Mouse (Mus musculus) hindbrain, embryonic 12.5 days (tissue): ENCODE data around the gene Tenm3. TPM values are rescaled to one million over a fixed set of nuclear protein-coding genes. Genes with fewer than 3 reads are reported as not detected.

Experiments
- ATAC-seq: fragments of 200-750 bp; cut with Nextera tagmentation; 2 replicates; pipeline ENCODE4 v1.8.0; 2017; ENCODE audit warnings: moderate TSS enrichment; ENCODE audit not compliant: low FRiP score
- H3K27ac ChIP-seq: fragments of 300-500 bp; sonication (generic); 2 replicates; pipeline ENCODE4 v1.5.1; 2016; ENCODE audit warnings: mild to moderate bottlenecking
- H3K27me3 ChIP-seq: fragments of 300-500 bp; sonication (generic); 2 replicates; pipeline ENCODE4 v1.6.1; 2016; ENCODE audit warnings: mild to moderate bottlenecking
- H3K36me3 ChIP-seq: fragments of 300-500 bp; sonication (generic); 2 replicates; pipeline ENCODE4 v1.6.1; 2016; ENCODE audit warnings: mild to moderate bottlenecking
- H3K4me1 ChIP-seq: fragments of 300-500 bp; sonication (generic); 2 replicates; pipeline ENCODE4 v1.6.1; 2016
- H3K4me2 ChIP-seq: fragments of 300-500 bp; sonication (generic); replicated peaks from 2 replicates; pipeline ENCODE4 v1.6.1; 2016; ENCODE audit warnings: mild to moderate bottlenecking
- H3K4me3 ChIP-seq: fragments of 300-500 bp; sonication (generic); 2 replicates; pipeline ENCODE4 v1.5.1; 2016; ENCODE audit warnings: mild to moderate bottlenecking
- H3K9ac ChIP-seq: fragments of 300-500 bp; sonication (generic); 2 replicates; pipeline ENCODE4 v1.6.1; 2016; ENCODE audit warnings: mild to moderate bottlenecking, moderate library complexity
- H3K9me3 ChIP-seq: fragments of 300-500 bp; sonication (generic); replicated peaks from 2 replicates; pipeline ENCODE4 v1.6.1; 2016; ENCODE audit warnings: mild to moderate bottlenecking
- WGBS: fragments of 180-500 bp; shearing (Covaris S2); methylation state at CpG from one replicate; pipeline ENCODE4 v1.1.7; 2016; 5-methylcytosine and 5-hydroxymethylcytosine counted together
- polyA plus RNA-seq: library from polyadenylated mRNA; unstranded; fragments of >200 nt; fragmentation: Nextera tagmentation; extraction: Ambion mirVana; gene quantifications from 2 replicates; pipeline ENCODE4 v1.2.1, GENCODE M21; 2016

Tenm3 gene
- polyA plus RNA-seq, 1 experiment from 2014 or later = 52.8 TPM

- Histone ChIP-seq H3K4me3 (no peak overlapping the region), H3K4me2 (no peak overlapping the region), H3K27me3 (no peaks in the 10 kb centered on the region), H3K27ac (no peak overlapping the region), H3K9me3 (no peaks in the 10 kb centered on the region), H3K4me1 (no peaks in the 10 kb centered on the region), H3K36me3 (peaks cover 14% of the 10 kb centered on the region), H3K9ac (no peak overlapping the region)
- no peak for ATAC-seq
- 97% methylated on average over 2 of the region's 2 CpGs for WGBS
These were observed 599.9 kb downstream of the Tenm3 start for GRCm38 (mm10) chr8:48243876-48244275.

- Histone ChIP-seq H3K4me2 (no peak overlapping the region), H3K36me3 (peaks cover 42% of the 10 kb centered on the region), H3K9ac (no peak overlapping the region)
These were observed 602.7 kb downstream of the Tenm3 start for GRCm38 (mm10) chr8:48240917-48241531.

GRCm38 (mm10) chr8:48236968-48237367 lies 606.8 kb downstream of the Tenm3 start:
- WGBS = 92% methylated on average over 5 of the region's 5 CpGs
- Histone ChIP-seq H3K27me3 (no peaks in the 10 kb centered on the region), H3K36me3 (peaks cover 62% of the 10 kb centered on the region), H3K9ac (no peak overlapping the region), H3K4me3 (no peak overlapping the region), H3K9me3 (no peaks in the 10 kb centered on the region), H3K27ac (no peak overlapping the region), H3K4me2 (no peak overlapping the region), H3K4me1 (no peaks in the 10 kb centered on the region)
- ATAC-seq = no peak

More at GRCm38 (mm10) chr8:48240917-48241531, 602.7 kb downstream of the Tenm3 start:
- Histone ChIP-seq H3K27ac (no peak overlapping the region), H3K9me3 (no peaks in the 10 kb centered on the region), H3K4me3 (no peak overlapping the region), H3K27me3 (no peaks in the 10 kb centered on the region), H3K4me1 (no peaks in the 10 kb centered on the region)
- WGBS = 77% methylated on average over 6 of the region's 6 CpGs
- no peak for ATAC-seq

GRCm38 (mm10) chr8:48232927-48233326 lies 610.8 kb downstream of the Tenm3 start:
- Histone ChIP-seq H3K27me3 (no peaks in the 10 kb centered on the region), H3K4me3 (no peak overlapping the region), H3K9ac (no peak overlapping the region), H3K4me2 (no peak overlapping the region), H3K4me1 (no peaks in the 10 kb centered on the region), H3K36me3 (peaks cover 67% of the 10 kb centered on the region), H3K27ac (no peak overlapping the region), H3K9me3 (peaks cover 11% of the 10 kb centered on the region; the same call in 1 of the 2 replicates)
- 80% methylated on average over 7 of the region's 7 CpGs for WGBS
- ATAC-seq = no peak

- no peak for ATAC-seq
These were observed 611.9 kb downstream of the Tenm3 start for GRCm38 (mm10) chr8:48231882-48232281.

GRCm38 (mm10) chr8:48231389-48231788 lies 612.4 kb downstream of the Tenm3 start:
- no peak overlapping the region for H3K4me3 ChIP-seq
- H3K4me1 ChIP-seq = no peaks in the 10 kb centered on the region
- 80% methylated on average over 9 of the region's 9 CpGs for WGBS
- ATAC-seq = no peak
- H3K36me3 ChIP-seq = peaks cover 53% of the 10 kb centered on the region
- H3K9ac ChIP-seq = no peak overlapping the region
- H3K27ac ChIP-seq = no peak overlapping the region
- H3K27me3 ChIP-seq = no peaks in the 10 kb centered on the region
- H3K9me3 ChIP-seq = peaks cover 11% of the 10 kb centered on the region; the same call in 1 of the 2 replicates
- H3K4me2 ChIP-seq = no peak overlapping the region

More at GRCm38 (mm10) chr8:48231882-48232281, 611.9 kb downstream of the Tenm3 start:
- Histone ChIP-seq H3K27me3 (no peaks in the 10 kb centered on the region), H3K9ac (no peak overlapping the region), H3K4me3 (no peak overlapping the region), H3K4me2 (no peak overlapping the region), H3K27ac (no peak overlapping the region), H3K36me3 (peaks cover 58% of the 10 kb centered on the region), H3K9me3 (peaks cover 11% of the 10 kb centered on the region; the same call in 1 of the 2 replicates), H3K4me1 (no peaks in the 10 kb centered on the region)
- WGBS = 83% methylated on average over 9 of the region's 9 CpGs

- no peak overlapping the region for H3K27ac ChIP-seq
- H3K9me3 ChIP-seq = peaks cover 11% of the 10 kb centered on the region; the same call in 1 of the 2 replicates
- peaks cover 29% of the 10 kb centered on the region for H3K36me3 ChIP-seq
- no peak for ATAC-seq
- H3K27me3 ChIP-seq = no peaks in the 10 kb centered on the region
- no peak overlapping the region for H3K4me2 ChIP-seq
- H3K9ac ChIP-seq = no peak overlapping the region
- 97% methylated on average over 35 of the region's 35 CpGs for WGBS
- H3K4me3 ChIP-seq = no peak overlapping the region
- H3K4me1 ChIP-seq = peaks cover 10% of the 10 kb centered on the region
These were observed 615.1 kb downstream of the Tenm3 start for GRCm38 (mm10) chr8:48228676-48229075.

GRCm38 (mm10) chr8:48224753-48225152 lies 619.0 kb downstream of the Tenm3 start:
- H3K4me2 ChIP-seq = peak overlapping the region; percentile 25
- peaks cover 18% of the 10 kb centered on the region for H3K36me3 ChIP-seq
- 20% methylated on average over 11 of the region's 11 CpGs for WGBS
- no peak overlapping the region for H3K4me3 ChIP-seq
- peaks cover 11% of the 10 kb centered on the region; the same call in 1 of the 2 replicates for H3K9me3 ChIP-seq
- no peak overlapping the region for H3K27ac ChIP-seq
- peaks cover 11% of the 10 kb centered on the region for H3K27me3 ChIP-seq
- H3K9ac ChIP-seq = no peak overlapping the region
- ATAC-seq = 0 out of 2 replicates have a peak, but pooled peaks have one; percentile 14
- peaks cover 12% of the 10 kb centered on the region for H3K4me1 ChIP-seq

- WGBS = 13% methylated on average over 11 of the region's 11 CpGs
- H3K36me3 ChIP-seq = no peaks in the 10 kb centered on the region
- peaks cover 12% of the 10 kb centered on the region for H3K4me1 ChIP-seq
- peaks cover 11% of the 10 kb centered on the region for H3K27me3 ChIP-seq
- H3K4me2 ChIP-seq = peak overlapping the region; percentile 59
- H3K4me3 ChIP-seq = peak overlapping the region; percentile 26
- H3K9me3 ChIP-seq = no peaks in the 10 kb centered on the region
- ATAC-seq = peak; percentile 83
- no peak overlapping the region for H3K27ac ChIP-seq
- peak overlapping the region; percentile 48 for H3K9ac ChIP-seq
These were observed 621.4 kb downstream of the Tenm3 start for GRCm38 (mm10) chr8:48222429-48222769.

- no peak overlapping the region for H3K27ac ChIP-seq
- peaks cover 11% of the 10 kb centered on the region for H3K27me3 ChIP-seq
- H3K4me2 ChIP-seq = peak overlapping the region; percentile 59
- H3K36me3 ChIP-seq = no peaks in the 10 kb centered on the region
- peak; percentile 41 for ATAC-seq
- H3K4me1 ChIP-seq = peaks cover 12% of the 10 kb centered on the region
- 21% methylated on average over 16 of the region's 16 CpGs for whole genome bisulfite sequencing
- H3K9ac ChIP-seq = peak overlapping the region; percentile 48
- peak overlapping the region; percentile 26 for H3K4me3 ChIP-seq
- H3K9me3 ChIP-seq = no peaks in the 10 kb centered on the region
These were observed 621.9 kb downstream of the Tenm3 start for GRCm38 (mm10) chr8:48221724-48222428.

GRCm38 (mm10) chr8:48221304-48221703 lies 622.4 kb downstream of the Tenm3 start:
- Histone ChIP-seq H3K27me3 (peaks cover 11% of the 10 kb centered on the region), H3K9me3 (no peaks in the 10 kb centered on the region), H3K36me3 (no peaks in the 10 kb centered on the region), H3K4me3 (no peak overlapping the region), H3K4me2 (no peak overlapping the region), H3K9ac (no peak overlapping the region), H3K4me1 (peaks cover 12% of the 10 kb centered on the region), H3K27ac (no peak overlapping the region)
- 82% methylated on average over 11 of the region's 11 CpGs for WGBS
- ATAC-seq = no peak

GRCm38 (mm10) chr8:48220529-48221181 lies 623.1 kb downstream of the Tenm3 start:
- no peaks in the 10 kb centered on the region for H3K36me3 ChIP-seq
- H3K9ac ChIP-seq = no peak overlapping the region
- ATAC-seq = no peak
- no peaks in the 10 kb centered on the region for H3K9me3 ChIP-seq
- H3K4me1 ChIP-seq = peaks cover 12% of the 10 kb centered on the region
- no peak overlapping the region for H3K4me3 ChIP-seq
- H3K27ac ChIP-seq = no peak overlapping the region
- no peak overlapping the region for H3K4me2 ChIP-seq
- WGBS = 70% methylated on average over 25 of the region's 25 CpGs
- peaks cover 11% of the 10 kb centered on the region for H3K27me3 ChIP-seq
